Mouse (Mus musculus): ENCODE results near the gene Strn4.

GRCm38 (mm10) chr7:16823734-16824133, 8.0 kb downstream of the Strn4 start:
- TF ChIP-seq CTCF (IDR thresholded peaks at IDR 0.05; ENCODE audit: low read depth) (no peak), EP300 (IDR thresholded peaks at IDR 0.05; ENCODE audit: low read depth) (no peak)
